Mouse (Mus musculus) limb, embryonic 12.5 days (tissue): Measurements from ENCODE around the gene Eva1c. TPM values are rescaled to one million over a fixed set of nuclear protein-coding genes. Genes with fewer than 3 reads are reported as not detected.

Experiments used
- ATAC-seq: fragments of 200-750 bp; cut with Nextera tagmentation; 2 replicates; pipeline ENCODE4 v1.8.0; 2017; ENCODE audit warnings: low read depth, moderate TSS enrichment; ENCODE audit not compliant: insufficient number of reproducible peaks, insufficient read depth, low FRiP score, low TSS enrichment
- H3K27ac ChIP-seq: fragments of 300-500 bp; sonication (generic); 2 replicates; pipeline ENCODE4 v1.5.1; 2016; ENCODE audit warnings: mild to moderate bottlenecking, moderate library complexity
- H3K27me3 ChIP-seq: fragments of 300-500 bp; sonication (generic); 2 replicates; pipeline ENCODE4 v1.6.1; 2016; ENCODE audit warnings: mild to moderate bottlenecking, moderate library complexity
- H3K36me3 ChIP-seq: fragments of 300-500 bp; sonication (generic); 2 replicates; pipeline ENCODE4 v1.6.1; 2016; ENCODE audit warnings: mild to moderate bottlenecking, moderate library complexity
- H3K4me1 ChIP-seq: fragments of 300-500 bp; sonication (generic); replicated peaks from 2 replicates; pipeline ENCODE4 v1.6.1; 2016
- H3K4me2 ChIP-seq: fragments of 300-500 bp; sonication (generic); 2 replicates; pipeline ENCODE4 v1.6.1; 2016; ENCODE audit warnings: mild to moderate bottlenecking, moderate library complexity
- H3K4me3 ChIP-seq: fragments of 300-500 bp; sonication (generic); replicated peaks from 2 replicates; pipeline ENCODE4 v1.5.1; 2016; ENCODE audit warnings: mild to moderate bottlenecking
- H3K9ac ChIP-seq: fragments of 300-500 bp; sonication (generic); replicated peaks from 2 replicates; pipeline ENCODE4 v1.6.1; 2016; ENCODE audit warnings: mild to moderate bottlenecking, moderate library complexity
- H3K9me3 ChIP-seq: fragments of 300-500 bp; sonication (generic); 2 replicates; pipeline ENCODE4 v1.6.1; 2016; ENCODE audit warnings: mild to moderate bottlenecking, moderate library complexity
- WGBS: fragments of 180-500 bp; shearing (Covaris S2); methylation state at CpG from one replicate; pipeline ENCODE4 v1.1.7; 2016; 5-methylcytosine and 5-hydroxymethylcytosine counted together
- polyA plus RNA-seq: library from polyadenylated mRNA; unstranded; fragments of >200 nt; fragmentation: Nextera tagmentation; extraction: Ambion mirVana; gene quantifications from 2 replicates; pipeline ENCODE4 v1.2.1, GENCODE M21; 2016

Eva1c gene
- polyA plus RNA-seq, 1 experiment from 2014 or later = 2.2 TPM

DNA sequence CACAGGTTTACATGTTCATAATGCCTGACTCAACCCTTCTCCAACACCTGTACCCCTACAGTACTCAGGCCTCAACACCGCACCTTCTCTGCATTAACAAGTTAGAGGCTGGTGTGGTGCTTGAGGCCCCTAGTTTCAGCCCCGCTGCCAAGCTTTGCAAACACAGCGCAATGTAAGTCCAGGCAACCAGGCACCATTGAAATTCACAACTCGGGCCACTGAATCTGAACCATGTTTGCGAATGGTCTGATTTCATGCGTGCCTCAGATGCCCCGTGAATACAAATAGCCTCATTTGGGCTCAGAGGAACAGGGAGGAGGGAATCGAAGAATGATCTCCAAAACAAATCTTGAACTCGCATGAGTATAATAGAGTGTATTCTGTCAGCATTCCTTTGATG is 15.6 kb downstream of the Eva1c start:
- 79% methylated on average over 9 of the region's 9 CpGs for WGBS
- ATAC-seq = no peak
- no peaks in the 10 kb centered on the region for H3K36me3 ChIP-seq

DNA sequence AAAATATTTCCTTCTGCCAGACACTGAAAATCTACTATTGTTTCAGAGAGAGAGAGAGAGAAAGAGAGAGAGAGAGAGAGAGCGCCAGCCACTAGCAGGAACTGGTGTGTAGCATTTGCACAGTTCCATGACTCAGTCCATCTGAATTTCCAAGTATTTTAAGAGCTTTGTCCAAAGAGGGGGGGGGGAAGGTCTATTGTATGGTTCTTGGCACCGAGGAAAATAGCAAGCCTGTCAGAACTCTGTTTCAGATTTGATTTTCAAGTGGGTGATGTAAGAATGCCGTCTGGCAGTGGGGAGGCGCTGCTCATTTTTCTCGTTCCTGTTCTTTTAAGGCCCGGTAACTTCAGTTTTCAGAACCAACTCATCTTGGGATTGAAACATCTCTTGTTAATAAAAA is 18.5 kb downstream of the Eva1c start:
- H3K4me1 ChIP-seq = peaks cover 22% of the 10 kb centered on the region
- 86% methylated on average over 6 of the region's 6 CpGs for WGBS

More for the DNA sequence above, 15.6 kb downstream of the Eva1c start:
- no peak overlapping the region for H3K4me2 ChIP-seq
- no peak overlapping the region for H3K4me3 ChIP-seq
- H3K27ac ChIP-seq = no peak overlapping the region
- H3K9me3 ChIP-seq = no peaks in the 10 kb centered on the region
- H3K27me3 ChIP-seq = peaks cover 4% of the 10 kb centered on the region; the same call in 1 of the 2 replicates
- H3K4me1 ChIP-seq = peaks cover 9% of the 10 kb centered on the region; the same call in 1 of the 2 replicates
- H3K9ac ChIP-seq = no peak overlapping the region

GRCm38 (mm10) chr16:90845591-90845990 is 19.1 kb downstream of the Eva1c start:
- Histone ChIP-seq H3K27me3 (no peaks in the 10 kb centered on the region), H3K9ac (no peak overlapping the region), H3K36me3 (no peaks in the 10 kb centered on the region), H3K4me1 (peaks cover 27% of the 10 kb centered on the region), H3K4me2 (no peak overlapping the region), H3K9me3 (no peaks in the 10 kb centered on the region), H3K4me3 (no peak overlapping the region), H3K27ac (no peak overlapping the region)
- WGBS = 77% methylated on average over 13 of the region's 13 CpGs
- no peak for ATAC-seq

More for the DNA sequence above, 18.5 kb downstream of the Eva1c start:
- no peaks in the 10 kb centered on the region for H3K9me3 ChIP-seq
- no peak for ATAC-seq
- H3K4me3 ChIP-seq = no peak overlapping the region
- no peak overlapping the region for H3K9ac ChIP-seq
- no peaks in the 10 kb centered on the region for H3K27me3 ChIP-seq
- H3K4me2 ChIP-seq = no peak overlapping the region
- H3K27ac ChIP-seq = no peak overlapping the region
- H3K36me3 ChIP-seq = no peaks in the 10 kb centered on the region

- peaks cover 54% of the 10 kb centered on the region for H3K4me1 ChIP-seq
Observed at GRCm38 (mm10) chr16:90848697-90849096, 22.2 kb downstream of the Eva1c start.

GRCm38 (mm10) chr16:90849262-90849661 is 22.7 kb downstream of the Eva1c start:
- WGBS = 47% methylated on average over 12 of the region's 12 CpGs
- no peaks in the 10 kb centered on the region for H3K36me3 ChIP-seq
- H3K27me3 ChIP-seq = no peaks in the 10 kb centered on the region
- H3K4me3 ChIP-seq = no peak overlapping the region
- no peak overlapping the region for H3K4me2 ChIP-seq
- H3K9me3 ChIP-seq = no peaks in the 10 kb centered on the region
- H3K9ac ChIP-seq = no peak overlapping the region
- H3K27ac ChIP-seq = no peak overlapping the region
- H3K4me1 ChIP-seq = peaks cover 54% of the 10 kb centered on the region
- no peak for ATAC-seq

More at GRCm38 (mm10) chr16:90848697-90849096, 22.2 kb downstream of the Eva1c start:
- no peak overlapping the region for H3K4me2 ChIP-seq
- no peaks in the 10 kb centered on the region for H3K9me3 ChIP-seq
- H3K4me3 ChIP-seq = no peak overlapping the region
- no peaks in the 10 kb centered on the region for H3K27me3 ChIP-seq
- WGBS = 80% methylated on average over 7 of the region's 7 CpGs
- no peak overlapping the region for H3K9ac ChIP-seq
- no peaks in the 10 kb centered on the region for H3K36me3 ChIP-seq
- no peak overlapping the region for H3K27ac ChIP-seq
- ATAC-seq = no peak

DNA sequence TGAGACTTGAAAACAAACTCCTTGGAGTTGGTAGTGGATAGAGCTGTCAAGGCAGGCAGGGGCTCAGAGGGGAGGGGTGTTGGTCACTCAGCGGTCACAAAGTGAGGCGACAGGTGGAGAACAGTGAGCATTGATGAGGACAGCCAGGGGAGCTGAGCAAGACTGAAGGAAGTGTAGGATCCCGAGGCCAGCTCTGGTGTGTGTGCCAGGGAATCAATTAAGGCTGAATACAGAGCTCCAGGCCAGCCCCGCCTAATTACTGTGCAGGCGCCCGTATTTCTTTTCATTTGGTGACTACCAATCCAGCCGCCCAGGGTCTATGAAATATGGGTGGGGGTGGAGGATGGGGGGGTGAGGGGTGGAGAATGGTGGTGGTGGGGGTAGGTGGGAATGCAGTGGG is 24.4 kb downstream of the Eva1c start:
- H3K9ac ChIP-seq = no peak overlapping the region
- no peak for ATAC-seq
- H3K9me3 ChIP-seq = no peaks in the 10 kb centered on the region
- no peaks in the 10 kb centered on the region for H3K27me3 ChIP-seq
- H3K36me3 ChIP-seq = no peaks in the 10 kb centered on the region
- H3K4me1 ChIP-seq = peaks cover 59% of the 10 kb centered on the region
- peak overlapping the region; percentile 82; the same call in 1 of the 2 replicates for H3K27ac ChIP-seq
- no peak overlapping the region for H3K4me2 ChIP-seq
- no peak overlapping the region for H3K4me3 ChIP-seq
- 45% methylated on average over 7 of the region's 7 CpGs for WGBS

- Histone ChIP-seq H3K9ac (no peak overlapping the region), H3K36me3 (no peaks in the 10 kb centered on the region), H3K9me3 (no peaks in the 10 kb centered on the region), H3K4me1 (peaks cover 57% of the 10 kb centered on the region), H3K27me3 (no peaks in the 10 kb centered on the region), H3K4me3 (no peak overlapping the region), H3K27ac (peak overlapping the region; percentile 82), H3K4me2 (0 out of 2 replicates have a peak overlapping the region, but pooled peaks have one; percentile 5)
- 37% methylated on average over 11 of the region's 11 CpGs for WGBS
- ATAC-seq = peak; percentile 65; the same call in 1 of the 2 replicates
Observed at GRCm38 (mm10) chr16:90851621-90852334, 25.3 kb downstream of the Eva1c start.

GRCm38 (mm10) chr16:90856552-90857200 is 30.2 kb downstream of the Eva1c start:
- Histone ChIP-seq H3K36me3 (no peaks in the 10 kb centered on the region), H3K27ac (no peak overlapping the region), H3K9me3 (no peaks in the 10 kb centered on the region), H3K9ac (no peak overlapping the region), H3K4me3 (no peak overlapping the region), H3K27me3 (no peaks in the 10 kb centered on the region), H3K4me1 (peaks cover 28% of the 10 kb centered on the region), H3K4me2 (no peak overlapping the region)
- no peak for ATAC-seq
- WGBS = 85% methylated on average over 6 of the region's 6 CpGs

DNA sequence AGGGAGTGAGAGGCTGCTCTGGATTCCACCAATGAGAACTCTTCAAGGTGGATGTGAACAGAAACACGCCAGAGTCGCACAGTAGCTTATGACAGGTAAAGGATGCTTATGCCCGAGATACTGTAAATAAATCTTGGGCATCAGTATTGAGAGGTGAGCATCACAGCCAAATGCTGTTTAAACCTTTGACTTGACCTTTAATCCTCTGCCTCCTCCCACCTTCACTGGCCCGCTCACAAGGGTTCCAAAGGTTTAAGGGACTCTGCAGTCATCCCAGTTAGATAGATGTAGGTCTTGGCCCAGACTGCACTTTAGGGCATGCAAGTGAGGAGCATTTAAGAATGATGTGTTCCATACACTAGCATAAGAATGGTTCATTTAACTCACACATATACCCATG is 31.7 kb downstream of the Eva1c start:
- no peak overlapping the region for H3K9ac ChIP-seq
- WGBS = 78% methylated on average over 4 of the region's 4 CpGs
- H3K9me3 ChIP-seq = no peaks in the 10 kb centered on the region
- no peak overlapping the region for H3K4me3 ChIP-seq
- H3K27ac ChIP-seq = no peak overlapping the region
- ATAC-seq = no peak
- H3K4me2 ChIP-seq = no peak overlapping the region
- no peaks in the 10 kb centered on the region for H3K27me3 ChIP-seq
- peaks cover 13% of the 10 kb centered on the region for H3K4me1 ChIP-seq
- H3K36me3 ChIP-seq = no peaks in the 10 kb centered on the region

GRCm38 (mm10) chr16:90863036-90863435 is 36.5 kb downstream of the Eva1c start:
- 85% methylated on average over 3 of the region's 3 CpGs for WGBS
- H3K4me3 ChIP-seq = no peak overlapping the region

GRCm38 (mm10) chr16:90863468-90864046 is 37.0 kb downstream of the Eva1c start:
- no peak for ATAC-seq
- H3K36me3 ChIP-seq = no peaks in the 10 kb centered on the region
- H3K9me3 ChIP-seq = no peaks in the 10 kb centered on the region
- H3K27ac ChIP-seq = no peak overlapping the region
- no peaks in the 10 kb centered on the region for H3K27me3 ChIP-seq
- no peak overlapping the region for H3K4me3 ChIP-seq
- H3K9ac ChIP-seq = no peak overlapping the region
- peaks cover 37% of the 10 kb centered on the region for H3K4me1 ChIP-seq
- WGBS = 81% methylated on average over 10 of the region's 10 CpGs
- H3K4me2 ChIP-seq = no peak overlapping the region

More at GRCm38 (mm10) chr16:90863036-90863435, 36.5 kb downstream of the Eva1c start:
- no peaks in the 10 kb centered on the region for H3K36me3 ChIP-seq
- H3K4me2 ChIP-seq = no peak overlapping the region
- H3K27ac ChIP-seq = no peak overlapping the region
- H3K27me3 ChIP-seq = no peaks in the 10 kb centered on the region
- no peaks in the 10 kb centered on the region for H3K9me3 ChIP-seq
- ATAC-seq = no peak
- peaks cover 32% of the 10 kb centered on the region for H3K4me1 ChIP-seq
- H3K9ac ChIP-seq = no peak overlapping the region
